Mouse (Mus musculus) ovary, postnatal 36 days (tissue): ENCODE results near the gene Tekt4.

Experiments
- DNase-seq: peaks from one replicate; pipeline ENCODE4 v3.0.0; 2022; ENCODE audit warnings: low spot score, mixed read lengths

The Tekt4 gene

DNA sequence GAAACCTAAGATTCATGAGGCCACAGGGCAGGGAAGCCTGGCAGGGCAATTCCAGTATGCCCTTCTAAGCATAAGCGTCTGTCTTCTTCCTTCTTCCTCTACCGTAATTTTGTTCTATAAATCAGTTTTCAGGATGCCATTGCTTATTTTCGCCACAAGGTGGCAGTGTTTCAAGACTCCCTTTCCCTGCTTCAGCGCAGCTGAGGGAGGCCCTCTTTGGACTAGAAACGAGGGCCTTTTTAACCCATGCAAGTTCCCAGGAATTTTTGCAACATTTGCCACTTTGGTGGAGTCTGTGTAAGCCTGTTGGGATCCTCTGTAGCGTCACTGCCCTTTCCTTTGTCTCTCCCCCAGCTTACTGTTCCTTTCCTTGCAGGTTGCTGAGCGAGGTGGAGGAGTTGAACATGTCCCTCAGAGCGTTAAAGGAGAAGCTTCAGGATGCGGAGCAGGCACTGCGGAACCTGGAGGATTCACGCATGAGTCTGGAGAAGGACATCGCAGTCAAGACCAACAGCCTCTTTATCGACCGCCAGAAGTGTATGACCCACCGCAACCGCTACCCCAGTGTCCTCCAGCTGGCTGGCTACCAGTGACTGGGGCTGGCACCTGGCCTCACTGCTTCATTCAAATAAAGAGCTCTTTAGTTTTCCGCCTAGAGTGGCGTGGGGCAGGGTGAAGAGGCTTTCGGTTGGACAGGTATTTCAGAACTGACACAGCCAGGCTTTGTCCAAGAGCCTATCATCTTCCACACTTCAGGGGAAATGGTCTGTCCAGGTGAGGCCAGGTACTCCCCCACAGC is 21.7 kb downstream of the Tekt4 start:
- no peak for DNase-seq

DNA sequence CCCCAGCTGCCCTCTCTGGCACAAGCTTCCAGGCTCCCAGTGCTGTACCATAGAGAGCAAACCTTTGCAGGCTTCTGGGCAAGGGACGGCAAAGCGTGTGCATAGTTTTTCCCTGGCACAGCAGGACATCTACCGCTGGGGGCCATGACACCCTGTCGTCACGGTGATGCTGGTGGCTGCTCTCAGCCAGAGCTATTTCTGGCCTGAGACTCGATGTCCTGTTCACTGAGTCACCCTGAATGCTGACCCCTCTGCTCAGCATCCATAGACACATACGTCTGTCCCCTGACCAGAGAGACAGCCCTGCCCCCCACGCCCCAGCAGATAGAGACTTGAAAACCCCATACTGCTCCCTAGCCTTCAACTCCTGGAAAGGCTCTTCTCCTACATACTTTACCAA is 25.7 kb downstream of the Tekt4 start:
- no peak for DNase-seq

DNA sequence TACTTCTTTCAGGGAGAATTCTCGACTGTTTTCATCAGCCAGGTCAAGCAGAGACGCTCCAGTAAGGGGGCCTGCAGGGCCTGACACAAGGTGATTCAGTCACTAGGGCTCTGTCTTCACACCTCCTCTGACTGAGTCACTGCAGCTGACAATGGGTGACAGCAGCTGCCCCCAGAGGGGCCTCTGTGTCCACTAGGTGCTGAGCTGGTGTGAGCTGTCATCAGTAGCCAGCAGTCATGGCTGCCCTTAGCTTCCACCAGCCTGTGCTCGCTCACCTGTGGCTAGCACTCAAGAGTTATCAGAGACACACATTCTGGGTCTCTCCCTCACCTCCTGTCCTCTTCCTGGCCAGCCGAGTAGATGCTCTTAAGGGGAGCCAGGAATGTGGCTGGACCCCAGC is 26.4 kb downstream of the Tekt4 start:
- DNase-seq = no peak

DNA sequence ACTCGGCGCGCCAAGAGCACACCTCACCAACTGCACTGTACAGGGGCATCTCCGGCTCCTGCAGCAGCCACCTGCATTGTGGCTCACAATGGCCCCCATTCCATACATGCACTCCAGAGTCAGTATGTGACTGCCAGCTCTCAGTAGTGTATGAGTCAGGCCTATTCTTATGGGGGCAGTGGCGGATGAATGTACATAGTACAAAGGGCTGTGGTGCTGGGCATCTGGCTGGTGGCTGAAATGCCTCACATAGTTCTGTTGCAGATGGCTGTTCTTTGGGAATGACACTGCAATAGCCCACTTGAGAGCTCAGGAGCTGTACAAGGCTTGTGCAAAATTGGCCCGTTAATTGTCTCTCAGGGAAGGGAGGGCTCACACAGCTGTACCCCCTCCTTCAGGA is 27.7 kb downstream of the Tekt4 start:
- DNase-seq = no peak

DNA sequence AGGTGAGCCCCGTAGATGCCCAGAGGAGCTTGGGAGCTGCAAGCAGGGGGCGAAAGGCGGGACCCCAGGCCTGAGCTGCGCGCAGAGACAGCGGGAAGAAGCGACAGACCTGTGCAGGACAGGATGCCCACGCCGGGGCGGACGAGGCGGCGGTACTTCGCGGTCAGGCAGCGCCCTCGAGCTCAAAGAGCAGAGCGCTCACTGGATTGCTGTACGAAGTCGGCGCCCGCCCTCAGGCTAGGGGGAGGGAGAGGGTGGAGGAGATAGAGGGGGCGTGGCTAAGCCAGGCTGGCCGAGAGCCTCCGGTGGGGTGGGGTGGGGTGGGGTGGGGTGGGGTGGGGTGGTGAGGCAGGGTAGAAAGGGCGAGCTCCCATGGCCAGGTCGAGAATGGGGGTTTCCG is 42.6 kb downstream of the Tekt4 start, which contains the start of gene Sstr5:
TSS of gene Sstr5 (minus strand) at position 276 of the 400 bp plus-strand sequence.
- DNase-seq = peak; percentile 34

DNA sequence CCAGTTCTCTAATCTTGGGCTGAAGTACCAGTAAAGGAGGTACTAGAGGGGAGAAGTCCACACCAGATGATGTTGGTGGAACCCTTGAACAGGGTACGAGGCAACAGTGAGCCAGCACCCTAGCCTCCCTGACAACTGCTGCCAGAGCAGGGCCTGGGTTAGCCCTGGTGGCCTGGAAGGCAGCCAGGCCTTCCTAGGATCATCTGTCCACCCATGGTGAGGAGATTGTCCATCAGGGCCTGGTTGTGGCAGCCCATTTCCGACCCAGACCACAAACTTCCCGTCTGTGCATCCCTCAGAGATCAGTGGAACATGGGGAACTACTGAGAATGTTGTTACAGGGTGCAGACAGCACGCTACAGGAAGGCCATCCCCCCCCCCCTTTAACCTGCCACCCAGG is 48.2 kb downstream of the Tekt4 start:
- no peak for DNase-seq

DNA sequence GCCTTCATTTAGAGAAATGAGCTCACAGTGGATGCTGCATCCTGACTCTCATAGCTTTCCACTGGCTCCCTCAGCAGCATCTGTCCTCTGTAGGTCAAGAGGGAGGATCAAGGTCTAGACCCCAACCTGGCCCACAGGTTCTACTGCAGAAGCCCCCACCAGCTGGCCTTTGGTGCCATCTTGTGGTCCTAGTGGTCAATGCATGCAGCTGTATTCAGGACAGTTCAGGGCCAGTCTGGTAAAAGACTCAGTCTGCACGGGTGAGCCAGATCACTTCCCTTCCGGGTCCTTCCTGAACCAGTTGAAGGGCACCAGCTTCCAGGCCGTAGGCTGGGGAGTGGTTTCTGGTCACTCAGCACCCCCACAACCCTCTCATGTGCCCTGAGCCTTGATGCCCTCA is 53.4 kb downstream of the Tekt4 start:
- DNase-seq = peak; percentile 71

DNA sequence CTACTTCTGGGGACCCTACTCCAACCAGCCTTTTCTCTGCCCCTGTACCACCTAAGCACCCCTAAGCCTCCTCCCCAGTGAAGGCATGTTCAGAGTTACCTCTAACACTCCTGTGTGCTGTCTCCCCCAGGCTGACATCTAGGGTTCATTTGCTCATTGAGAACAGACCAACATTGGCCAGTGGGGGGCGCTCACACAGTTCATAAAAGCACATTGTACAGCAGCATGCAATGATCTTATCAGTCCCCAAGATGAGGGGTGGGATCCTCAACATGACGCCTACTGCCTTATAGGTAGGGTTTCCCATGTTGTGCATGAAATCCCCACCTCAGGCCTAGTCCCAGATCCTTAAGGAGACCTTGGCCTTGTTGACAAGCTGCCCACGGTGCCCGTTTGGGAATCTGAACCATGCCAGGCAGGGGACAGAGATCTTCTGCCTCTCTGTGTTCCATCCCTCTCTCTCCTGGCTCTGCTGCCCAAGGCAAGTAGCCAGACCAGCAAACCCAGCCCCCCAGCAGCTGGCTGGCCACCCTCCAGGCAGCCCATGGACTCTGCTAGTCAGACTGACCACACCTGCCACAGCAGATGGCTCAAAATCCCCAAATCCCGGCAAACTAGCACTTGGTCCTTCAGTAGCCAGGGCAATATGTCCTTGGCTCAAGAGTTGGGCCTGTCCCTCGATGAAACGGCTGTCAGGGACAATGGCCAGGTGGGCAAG is 54.6 kb downstream of the Tekt4 start:
- DNase-seq = peak; percentile 30

DNA sequence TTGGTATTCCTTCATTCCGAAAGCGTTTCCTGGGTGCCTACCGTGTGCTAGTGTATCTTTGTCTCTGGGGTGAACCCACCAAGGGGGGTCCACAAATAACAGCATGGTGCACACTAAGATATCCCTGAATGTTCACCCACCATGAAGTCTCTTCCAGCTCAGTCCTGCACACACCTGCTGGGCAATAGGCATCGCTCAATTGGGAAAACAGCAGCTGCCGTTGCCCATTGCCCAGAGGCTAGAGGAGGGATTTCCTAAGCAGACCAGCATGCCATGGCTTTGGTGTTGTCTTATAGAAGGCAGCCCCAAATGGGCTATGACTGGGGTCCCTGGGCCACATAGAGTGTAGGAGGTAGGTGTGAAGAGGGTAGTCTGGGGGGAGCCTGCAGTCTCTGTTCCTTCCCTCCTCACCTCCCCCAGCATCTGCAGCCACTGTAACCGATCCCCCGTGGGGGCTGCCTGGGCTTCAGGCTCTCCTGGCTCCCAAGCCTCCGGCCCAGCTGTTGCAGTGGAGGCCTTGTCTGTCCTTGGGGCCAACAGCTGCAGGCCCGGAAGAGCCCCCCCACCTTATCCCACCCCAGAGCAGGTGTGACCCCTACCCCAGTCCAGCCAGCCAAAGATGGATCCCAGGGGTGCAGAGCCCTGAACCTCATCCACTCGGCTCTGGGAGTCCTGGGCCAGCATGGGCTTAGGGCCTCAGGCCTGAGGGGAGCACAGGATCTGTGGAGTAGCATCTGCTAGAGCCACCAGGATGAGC is 55.8 kb downstream of the Tekt4 start:
- DNase-seq = no peak

DNA sequence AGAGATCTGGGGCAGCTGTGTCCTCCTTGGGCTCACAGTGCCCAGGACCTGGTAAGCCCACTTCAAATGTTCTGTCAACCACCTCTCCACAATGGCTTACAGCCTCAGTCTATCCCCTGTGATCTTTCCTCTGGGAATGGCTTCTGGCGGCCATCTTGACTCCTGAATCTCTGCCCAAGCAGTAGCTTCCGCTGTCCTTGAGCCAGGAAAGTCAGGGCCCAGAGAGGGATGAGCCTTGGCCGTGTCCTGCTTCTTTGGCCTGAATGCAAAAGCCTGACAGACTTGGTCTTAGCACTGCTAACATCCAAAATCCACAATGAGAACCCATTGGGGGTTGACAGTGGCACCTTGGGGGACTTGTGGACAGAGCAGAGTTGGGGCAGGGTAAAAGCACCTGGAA is 57.5 kb downstream of the Tekt4 start:
- DNase-seq = no peak

DNA sequence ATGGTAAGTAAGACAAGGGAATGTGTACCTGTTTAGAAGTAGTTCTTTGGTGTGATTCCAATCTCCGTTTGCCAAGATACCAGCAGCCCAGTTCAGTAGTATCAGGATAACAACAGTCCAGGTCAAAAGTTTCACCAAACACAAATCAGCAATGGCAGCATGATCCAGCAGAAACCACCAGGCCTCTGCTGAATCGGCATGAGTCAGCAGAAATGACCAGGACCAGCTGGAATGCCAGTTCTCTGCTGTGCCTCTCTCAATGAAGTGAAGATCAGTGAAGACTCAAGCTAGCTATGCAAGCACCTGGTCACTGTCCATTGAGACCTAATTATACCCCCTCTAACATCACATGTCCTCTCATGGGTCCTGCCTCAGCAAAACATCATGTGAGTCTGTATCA is 59.6 kb downstream of the Tekt4 start:
- DNase-seq = no peak

DNA sequence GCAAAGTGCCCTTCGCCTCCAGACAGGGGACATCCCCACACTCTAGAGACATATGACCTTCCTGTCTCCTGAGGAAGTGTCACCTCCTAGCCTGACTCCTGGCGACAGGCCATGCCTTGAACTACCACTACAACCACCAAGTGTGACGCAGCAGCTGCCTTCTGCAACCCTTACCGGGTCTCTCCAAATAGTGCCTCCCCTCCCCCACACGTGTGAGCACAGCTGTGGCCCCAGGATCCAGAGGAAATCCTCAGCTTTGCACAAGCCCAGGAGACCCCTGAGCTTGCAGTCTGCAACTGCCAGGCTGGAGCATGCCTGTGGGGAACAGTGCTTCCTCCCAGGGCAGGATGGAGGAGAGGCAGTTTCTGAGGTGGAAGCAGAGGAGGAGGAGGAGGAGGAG is 61.9 kb downstream of the Tekt4 start:
- no peak for DNase-seq

DNA sequence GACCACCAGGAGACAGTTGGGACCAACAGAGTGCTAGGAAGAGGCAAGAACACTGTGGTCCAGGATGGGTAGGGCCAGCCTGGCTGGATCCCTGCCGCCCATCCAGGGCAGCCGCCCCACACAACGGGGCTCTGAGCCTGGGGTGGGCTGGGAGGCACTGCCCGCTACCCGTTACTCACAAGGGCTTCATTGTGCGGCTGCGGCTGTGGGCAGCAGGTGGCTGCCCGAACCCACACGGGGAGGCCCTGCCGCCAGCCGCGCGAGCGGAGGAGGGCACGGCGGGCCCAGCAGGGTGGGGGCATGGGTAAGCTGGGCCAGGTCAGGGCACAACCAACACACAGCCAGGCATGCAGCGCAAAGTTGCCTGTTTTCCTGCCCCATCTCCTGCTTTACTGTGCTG is 63.7 kb downstream of the Tekt4 start:
- DNase-seq = no peak

DNA sequence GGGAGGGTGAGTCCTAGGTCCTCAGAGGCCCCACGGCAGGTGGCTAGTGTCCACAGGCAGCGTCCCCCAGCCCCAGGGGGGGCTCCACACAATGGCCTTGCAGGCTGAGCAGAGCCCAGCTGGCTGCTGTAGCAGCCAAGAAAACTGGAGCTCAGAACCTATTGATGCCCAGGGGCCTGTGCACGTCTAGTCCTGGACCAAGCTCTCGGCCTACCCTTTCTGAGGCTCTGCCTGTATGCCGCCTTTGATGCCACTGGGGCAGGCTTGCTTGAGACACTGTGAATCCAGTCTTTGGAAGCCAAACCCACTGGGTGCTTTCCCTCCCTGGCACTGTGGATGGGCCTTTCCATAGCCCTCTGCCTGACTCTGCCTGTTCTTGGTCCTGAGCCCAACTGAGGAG is 65.1 kb downstream of the Tekt4 start:
- no peak for DNase-seq

DNA sequence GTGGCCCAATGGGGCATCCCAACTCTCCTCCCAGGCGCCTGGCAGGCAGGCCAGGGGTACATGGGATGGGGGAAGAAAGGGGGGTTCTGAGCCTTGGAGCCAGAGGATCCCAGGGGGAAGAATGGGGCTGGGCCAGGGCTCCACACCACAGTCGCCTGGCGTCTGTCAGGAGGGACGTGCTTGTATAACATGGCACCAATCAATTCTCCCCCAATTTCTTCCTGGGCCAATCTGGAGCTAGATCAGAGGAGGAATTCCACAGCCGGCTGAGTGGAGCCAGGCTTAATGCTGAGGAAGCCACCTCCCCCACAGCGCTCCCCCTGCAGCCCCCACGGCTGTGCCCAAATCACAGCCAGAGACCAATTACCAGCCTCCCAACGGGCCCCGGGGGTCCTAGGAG is 66.1 kb downstream of the Tekt4 start:
- DNase-seq = no peak

DNA sequence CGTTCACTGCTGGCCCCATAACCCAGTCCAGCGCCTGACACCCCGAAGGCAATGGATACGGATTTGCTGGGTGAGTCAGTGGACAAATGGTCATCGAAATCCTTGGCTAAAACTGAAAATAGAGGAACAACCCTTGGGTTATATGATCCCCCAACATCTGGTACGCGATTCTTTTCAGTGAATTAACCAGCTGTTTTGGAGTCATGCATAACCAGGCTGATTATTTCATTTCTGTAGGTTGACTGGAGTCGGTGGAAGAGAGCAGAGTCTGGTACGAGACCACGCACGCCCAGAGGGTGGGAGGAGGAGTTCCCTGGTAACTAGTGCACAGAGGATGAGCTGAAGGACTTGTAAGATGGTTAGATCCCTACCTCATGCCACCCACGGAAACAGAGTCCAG is 67.7 kb downstream of the Tekt4 start:
- no peak for DNase-seq
